Mouse (Mus musculus): ENCODE data around the gene Fzd2. TPM values are rescaled to one million over a fixed set of nuclear protein-coding genes. Genes with fewer than 3 reads are reported as not detected.

Gene Fzd2
- total RNA-seq, 2 experiments from 2014 or later: 7.3 to 7.5 TPM

DNA sequence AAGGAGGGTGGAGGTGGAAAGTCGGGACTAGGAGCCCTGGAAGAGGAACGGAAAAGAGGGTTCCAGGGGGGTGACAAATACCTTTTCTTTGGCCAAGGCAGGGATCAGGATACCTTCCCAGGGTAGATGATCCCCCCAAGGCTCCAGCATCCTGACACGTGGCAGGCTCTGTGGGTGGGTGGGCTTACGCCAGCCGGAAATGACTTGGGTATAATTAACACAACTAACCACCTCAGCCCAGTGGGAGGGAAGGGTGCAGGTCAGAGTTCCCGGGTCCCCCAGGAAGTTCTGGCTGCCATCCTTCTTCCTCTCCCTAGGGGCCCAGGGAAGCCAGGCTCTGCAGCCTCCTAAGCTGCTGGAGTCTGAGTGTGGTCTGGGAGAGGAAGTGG lies 7.1 kb downstream of the Fzd2 start:
- DNase-seq (ENCODE audit: low spot score in 2 of 2): no peak

DNA sequence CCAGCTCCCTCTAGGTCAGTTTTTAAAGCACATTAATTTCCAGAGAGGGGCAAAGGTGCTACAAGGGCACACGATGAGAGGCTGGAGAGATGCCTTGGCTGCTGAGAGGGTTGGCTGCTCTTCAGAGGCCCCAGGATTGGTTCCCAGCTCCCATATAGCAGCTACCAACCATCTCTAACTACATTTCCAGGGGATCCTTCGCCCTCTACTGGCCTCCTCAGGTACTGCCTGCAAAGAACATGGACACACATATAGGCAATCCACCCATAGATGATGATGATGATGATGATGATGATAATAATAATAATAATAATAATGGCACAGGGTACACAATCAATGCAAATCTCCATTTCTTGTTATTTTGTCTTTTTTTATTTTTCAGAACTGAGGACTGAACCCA lies 15.3 kb downstream of the Fzd2 start:
- no peak for DNase-seq (ENCODE audit: low spot score in 2 of 2)

DNA sequence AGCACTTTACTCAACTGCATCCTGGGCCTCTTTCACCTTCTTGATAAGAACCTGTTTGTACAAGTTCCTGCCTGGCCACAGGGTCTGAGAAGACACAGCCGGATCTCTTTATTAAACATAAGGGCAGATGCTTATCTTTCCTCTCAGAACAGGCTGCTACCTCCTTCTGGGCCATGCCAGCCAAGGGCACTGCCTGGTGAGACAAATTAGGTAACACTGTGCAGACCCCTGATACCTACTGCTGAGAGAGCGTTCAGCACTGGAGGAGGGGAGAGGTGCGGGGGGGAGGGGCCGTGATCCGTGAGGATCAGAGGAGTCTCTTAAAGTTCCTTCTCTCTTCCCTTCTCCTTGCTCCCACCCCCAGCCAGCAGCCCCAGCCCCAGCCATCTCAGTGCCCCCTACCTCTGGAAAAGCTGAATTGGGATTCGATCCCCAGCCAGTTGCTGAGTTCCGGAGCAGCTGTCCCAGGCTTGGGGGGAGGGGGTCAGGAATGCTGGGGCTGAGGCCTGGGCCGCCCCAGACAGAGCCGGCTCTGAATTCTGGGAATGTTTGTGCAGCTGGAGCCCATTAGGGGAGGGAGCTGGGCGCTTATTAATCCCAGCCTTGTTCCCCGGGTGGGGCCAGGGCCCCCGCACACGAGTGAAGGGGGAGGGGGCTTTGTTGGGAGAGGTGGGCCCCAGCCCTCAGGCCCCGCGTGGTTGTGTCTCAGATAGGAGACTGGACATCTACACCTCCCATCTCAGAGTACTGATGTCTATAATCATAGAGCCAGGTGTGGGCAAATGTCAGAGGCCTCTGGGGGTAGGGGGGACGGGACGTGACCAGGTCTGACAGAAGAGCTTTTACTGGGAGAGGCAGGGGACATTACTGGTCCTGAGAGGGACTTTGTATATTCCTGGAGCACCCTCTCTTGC lies 19.9 kb downstream of the Fzd2 start:
- DNase-seq (ENCODE audit: low spot score in 2 of 2): no peak

DNA sequence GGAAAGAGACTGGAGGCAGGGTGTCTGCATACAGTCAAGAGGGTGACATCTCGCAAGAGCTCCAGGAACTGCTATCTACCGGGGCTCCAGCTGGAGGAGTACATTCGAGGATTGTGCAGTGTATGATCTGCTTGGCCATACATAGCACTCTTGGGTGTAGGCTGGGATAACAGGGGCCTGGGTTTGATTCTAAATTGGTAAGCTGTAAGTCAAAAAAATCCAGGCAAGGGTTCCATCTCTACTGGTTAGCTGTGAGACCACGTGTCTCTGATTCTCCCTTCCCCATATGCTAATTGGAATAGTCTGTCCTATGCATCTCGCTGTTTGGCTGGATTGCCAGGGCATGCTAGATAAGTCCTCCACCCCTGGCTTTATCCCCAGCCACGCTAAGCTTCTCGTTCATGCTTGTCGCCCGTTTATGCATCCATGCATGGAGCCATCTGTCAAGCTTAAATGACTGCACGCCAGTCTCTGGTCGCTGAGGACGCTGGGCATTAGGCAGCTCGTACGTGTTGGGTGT lies 20.8 kb downstream of the Fzd2 start:
- DNase-seq (ENCODE audit: low spot score in 2 of 2): no peak

DNA sequence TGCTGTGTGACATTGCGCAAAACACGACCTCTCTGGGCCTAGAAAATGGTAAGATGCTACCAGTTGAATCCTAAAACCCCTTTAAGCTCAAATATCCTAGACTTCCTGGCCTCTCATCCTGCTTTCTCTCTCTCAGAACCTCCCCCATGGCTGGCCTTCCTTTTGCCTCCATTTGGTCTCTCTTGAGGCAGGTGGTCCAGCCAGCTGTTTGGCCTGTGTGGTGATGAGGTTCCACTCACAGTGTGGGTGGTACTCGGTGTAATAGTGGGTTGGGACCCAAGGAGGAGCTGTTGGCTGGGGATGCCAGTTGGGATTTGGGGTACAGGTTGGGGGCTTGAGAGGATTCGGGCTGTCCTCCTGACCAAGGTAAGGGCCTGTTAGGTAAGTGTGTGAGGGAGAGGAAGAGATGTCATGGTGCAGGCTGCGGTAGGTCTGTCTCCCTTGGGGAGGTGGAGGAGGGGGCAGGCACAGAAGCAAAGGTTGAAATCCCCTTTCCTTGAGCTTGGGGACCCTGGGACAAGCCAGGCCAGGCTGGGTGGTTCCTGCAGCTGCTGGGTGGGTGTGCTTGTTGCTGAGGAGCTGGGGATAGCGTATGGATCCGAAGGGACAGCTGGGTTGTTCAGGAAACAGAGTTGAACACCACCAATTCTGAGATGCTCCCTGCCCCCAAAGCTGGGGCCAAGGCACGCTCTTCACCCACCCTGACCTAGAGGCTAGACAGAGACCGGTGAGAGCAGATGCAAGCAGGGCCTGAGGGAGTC lies 23.2 kb downstream of the Fzd2 start:
- no peak for DNase-seq (ENCODE audit: low spot score in 2 of 2)

DNA sequence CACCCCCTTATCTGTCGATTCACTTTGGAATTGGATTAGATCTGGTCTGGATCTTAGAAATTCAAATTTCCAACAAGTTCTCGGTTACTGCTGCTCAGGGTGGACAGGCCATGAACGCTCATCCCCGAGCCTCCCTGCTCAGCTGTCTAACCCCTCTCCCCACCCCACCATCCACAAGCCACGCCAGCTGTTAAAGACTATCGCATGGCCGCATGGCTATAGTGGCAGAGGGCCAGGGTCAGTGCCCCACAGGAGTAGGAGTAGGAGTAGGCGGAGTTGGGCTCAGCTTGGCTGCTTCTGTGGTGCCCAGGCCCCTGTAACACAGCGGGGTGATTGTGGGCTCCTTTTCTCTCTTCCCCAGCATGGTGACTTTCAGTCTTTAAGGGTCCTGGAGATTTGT lies 24.3 kb downstream of the Fzd2 start:
- no peak for DNase-seq (ENCODE audit: low spot score in 2 of 2)

DNA sequence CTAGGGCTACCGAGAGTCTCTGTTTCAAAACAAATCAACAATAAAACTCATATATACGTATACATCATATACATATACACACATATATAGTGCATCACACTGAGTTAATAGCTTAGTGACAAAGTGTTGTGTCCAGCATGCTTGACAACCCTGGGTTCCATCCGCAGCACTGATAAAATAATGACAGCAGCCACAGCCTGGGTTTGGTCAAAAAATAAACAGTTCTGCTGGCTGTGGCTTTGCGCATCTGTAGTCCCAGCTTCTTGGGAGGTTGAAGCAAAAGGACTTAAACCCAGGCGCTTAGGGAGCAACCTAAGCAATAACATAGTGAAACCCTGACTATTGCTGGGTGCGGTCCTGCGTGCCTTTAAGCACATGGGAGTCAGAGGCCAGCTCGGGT lies 25.2 kb downstream of the Fzd2 start:
- no peak for DNase-seq (ENCODE audit: low spot score in 2 of 2)

DNA sequence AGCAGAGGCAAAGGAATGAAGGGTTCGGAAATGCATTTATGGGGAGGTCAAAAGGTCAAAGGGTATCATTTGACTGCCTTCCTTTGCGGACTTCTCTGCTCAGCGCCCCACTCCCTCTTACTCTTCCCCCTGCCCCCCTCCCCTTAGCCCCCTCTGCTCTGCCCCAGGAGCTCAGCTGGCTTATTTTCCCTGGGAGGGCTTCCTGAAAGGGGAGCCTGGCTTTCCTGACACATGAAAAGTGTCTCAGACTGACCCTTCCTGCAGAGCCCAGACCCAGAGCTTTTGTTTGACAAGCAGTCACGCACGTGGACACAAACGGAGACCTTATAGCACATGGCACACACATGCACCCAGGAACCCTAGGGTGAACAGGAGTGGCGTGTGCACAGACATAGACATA lies 26.5 kb downstream of the Fzd2 start:
- no peak for DNase-seq (ENCODE audit: low spot score in 2 of 2)

DNA sequence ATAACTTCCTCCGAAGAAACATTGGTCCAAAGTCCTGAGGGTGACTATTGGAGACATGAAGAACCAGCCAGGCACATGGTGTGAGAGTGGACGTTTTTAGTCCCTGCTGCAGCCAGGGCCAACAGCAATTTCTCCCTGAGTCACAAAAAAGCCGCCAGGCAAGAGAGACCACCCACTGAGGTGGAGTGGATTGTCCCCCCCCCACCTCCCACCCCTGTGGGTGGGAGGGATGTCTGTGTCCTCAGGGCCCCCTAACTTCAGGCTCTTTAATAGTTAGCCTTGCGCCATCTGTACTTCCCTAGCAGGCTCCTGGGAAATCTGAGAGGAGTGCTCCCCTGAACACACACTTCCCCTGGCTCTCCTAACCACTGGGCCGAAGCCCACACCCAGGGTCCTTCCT lies 27.0 kb downstream of the Fzd2 start:
- DNase-seq (ENCODE audit: low spot score in 2 of 2): no peak

DNA sequence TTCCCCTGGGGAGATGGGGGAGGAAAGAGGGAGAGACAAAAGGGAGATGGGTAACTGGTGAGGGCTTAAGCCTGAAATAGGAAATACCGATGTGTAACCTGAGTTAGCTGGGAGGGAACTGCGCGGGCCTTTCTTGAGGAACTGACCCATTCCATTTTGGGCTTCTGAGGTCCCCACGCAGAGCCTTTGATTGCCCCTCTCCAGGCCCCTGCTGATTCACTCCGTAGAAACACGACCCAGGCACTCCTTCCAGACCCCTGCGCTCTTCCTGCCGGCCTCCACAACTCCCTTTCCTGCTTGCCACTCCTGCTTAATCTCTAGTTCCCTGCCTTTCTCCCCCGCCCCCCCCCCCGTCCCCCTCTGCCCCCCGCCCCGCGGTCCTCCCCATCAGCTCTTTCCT lies 28.5 kb downstream of the Fzd2 start:
- no peak for DNase-seq (ENCODE audit: low spot score in 2 of 2)

DNA sequence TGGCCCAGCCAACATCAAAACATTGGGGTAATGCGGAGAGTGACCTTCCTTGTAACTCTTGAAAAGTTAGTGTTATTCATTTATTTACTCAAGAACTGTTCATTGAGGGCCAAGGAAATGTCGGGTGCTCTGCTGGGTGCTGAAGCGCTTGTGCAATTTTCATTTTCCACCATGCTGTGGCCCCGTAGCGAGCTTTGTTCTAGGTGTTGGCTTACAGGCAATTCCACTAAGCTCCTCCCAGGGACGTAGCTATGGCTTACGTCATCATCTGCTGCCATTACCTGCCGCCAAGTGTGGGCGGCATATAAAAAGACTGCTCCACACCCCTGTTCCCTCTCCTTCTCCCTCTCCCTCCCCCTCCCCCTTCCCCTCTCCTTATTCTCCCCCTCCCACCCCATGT lies 29.2 kb downstream of the Fzd2 start:
- no peak for DNase-seq (ENCODE audit: low spot score in 2 of 2)

DNA sequence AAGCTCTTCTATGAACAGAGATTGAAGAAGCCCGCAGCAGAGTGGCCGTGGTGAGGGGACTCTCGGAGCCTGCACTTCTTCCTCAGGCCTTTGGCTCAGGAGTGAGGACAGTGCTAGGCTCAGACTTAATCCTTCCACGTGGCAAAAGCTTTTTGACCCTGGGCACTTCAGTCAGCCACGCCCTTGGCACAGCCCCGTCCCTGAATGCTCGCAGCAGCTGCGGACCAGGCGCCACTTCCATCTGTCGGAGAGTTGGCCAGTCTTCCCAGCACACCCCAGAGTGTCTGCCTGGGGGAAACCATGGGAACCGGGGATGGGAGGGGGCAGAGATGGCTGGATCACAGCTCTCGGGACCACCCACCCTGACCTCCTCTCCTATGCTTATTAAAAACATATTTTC lies 32.7 kb downstream of the Fzd2 start:
- DNase-seq (ENCODE audit: low spot score in 2 of 2): peak in 1 of 2 experiments; percentile 16

DNA sequence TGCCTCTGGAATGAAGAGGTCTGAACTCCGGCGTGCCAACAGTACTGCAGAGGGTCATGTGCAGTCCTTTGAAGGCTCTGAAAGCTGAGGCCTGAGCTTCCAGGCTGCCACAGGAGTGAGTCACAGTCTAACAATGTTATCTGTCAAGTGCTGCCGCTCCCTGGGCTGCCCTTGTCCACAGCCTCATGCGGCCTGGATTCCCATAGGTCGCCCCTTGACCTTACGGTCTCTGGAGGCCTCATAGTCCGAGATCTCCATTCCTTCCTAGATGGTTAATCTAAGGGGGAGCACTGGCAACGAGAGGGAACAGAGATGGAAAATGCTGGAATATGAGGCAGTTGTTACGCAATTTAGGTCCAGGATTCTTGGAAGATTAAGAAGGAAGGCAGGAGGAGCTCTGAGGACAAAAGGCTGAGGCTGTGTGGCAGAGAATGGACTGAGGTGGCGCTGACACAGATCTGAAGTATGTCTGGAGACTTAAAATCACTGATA lies 39.7 kb downstream of the Fzd2 start:
- no peak for DNase-seq (ENCODE audit: low spot score in 2 of 2)

DNA sequence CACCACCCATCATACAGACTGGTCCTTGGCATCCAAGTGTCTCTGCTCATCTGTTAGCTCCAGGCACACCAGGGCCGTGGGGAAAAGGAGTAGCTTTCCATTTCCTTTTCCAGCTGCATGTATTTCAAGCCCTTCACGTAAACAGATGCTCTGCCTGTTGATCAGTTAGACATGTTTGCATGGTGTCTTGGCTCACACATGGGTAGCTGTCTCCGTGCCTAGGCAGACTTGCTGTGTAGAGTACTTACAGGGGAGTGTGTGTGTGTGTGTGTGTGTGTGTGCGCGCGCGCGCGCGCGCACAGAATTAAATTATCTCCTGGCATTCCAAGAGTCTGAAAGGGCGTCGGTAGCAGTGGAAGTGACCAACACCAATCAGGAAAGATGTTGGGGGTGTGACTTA lies 42.0 kb downstream of the Fzd2 start:
- no peak for DNase-seq (ENCODE audit: low spot score in 2 of 2)

DNA sequence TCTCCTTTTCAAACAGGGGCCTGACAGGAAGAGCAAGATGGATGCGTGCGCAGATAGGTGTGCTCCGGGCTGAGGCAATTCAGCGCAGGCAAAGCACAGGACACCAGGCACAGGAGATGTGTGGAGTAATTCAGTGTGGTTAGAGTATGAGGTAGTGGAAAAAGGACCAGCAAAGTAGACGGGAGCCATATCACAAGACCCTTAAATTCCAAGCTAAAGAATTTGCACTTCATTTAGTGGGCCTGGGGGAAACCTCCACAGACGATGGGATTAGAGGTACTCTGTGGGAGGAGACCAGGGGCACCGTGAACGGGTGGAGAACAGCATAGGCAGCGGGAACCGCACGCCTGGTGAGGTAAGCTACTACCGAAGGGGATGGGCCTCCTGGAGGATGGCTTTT lies 43.7 kb downstream of the Fzd2 start:
- no peak for DNase-seq (ENCODE audit: low spot score in 2 of 2)

DNA sequence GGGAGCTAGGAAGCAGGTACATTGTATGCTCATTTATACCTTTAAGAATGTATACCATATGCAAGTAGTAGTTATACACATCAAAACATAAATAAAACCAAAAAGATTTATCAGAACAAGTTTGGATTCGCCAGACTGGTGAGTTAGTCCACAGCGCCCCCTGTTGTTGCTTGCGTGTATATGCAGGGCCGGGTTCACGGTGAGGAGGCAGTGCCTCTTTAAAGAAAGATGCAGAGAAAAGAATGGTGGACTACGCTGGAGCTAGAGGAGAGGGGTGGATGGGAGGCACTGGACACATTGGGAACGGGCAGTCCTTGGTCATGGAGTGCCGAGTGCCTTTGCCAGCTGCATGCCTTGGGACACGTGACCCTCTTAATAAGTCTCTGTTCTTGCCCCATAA lies 47.2 kb downstream of the Fzd2 start:
- DNase-seq (ENCODE audit: low spot score in 2 of 2): peak; percentile 37 to 75

DNA sequence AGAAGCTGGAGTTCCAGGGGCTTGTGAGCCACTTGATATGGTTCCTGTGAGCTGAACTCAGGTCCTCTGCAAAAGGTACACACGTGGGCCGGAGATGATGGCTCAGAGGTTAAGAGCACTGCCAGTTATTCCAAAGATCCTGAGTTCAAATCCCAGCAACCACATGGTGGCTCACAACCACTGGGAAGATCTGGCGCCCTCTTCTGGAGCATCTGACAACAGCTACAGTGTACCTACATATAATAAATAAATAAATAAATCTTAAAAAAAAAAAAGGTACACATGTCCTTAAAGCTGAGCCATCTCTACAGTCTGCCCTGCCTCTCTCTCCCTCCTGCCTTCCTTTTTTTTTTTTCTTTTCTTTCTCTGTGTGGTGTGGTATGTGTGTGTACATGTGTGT lies 48.6 kb downstream of the Fzd2 start:
- no peak for DNase-seq (ENCODE audit: low spot score in 2 of 2)

DNA sequence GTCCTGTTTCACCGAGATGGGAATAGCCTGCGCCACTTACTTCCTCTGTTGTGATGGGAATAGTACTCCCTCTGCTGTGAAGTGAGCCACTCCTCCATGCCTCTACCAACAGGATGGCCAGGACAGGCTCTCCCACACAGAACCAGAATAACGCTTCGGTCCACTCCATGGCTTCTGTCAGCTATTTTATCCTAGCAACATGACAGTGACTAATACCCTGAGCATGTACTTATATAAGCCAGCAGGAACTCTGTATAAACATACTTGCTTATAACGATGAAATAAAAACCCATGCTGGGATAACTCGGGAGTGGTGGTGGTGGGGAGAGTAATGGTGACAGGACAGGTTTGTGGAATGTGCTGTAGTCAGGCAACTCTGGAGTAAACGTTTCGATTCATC lies 51.7 kb downstream of the Fzd2 start:
- DNase-seq (ENCODE audit: low spot score in 2 of 2): no peak

DNA sequence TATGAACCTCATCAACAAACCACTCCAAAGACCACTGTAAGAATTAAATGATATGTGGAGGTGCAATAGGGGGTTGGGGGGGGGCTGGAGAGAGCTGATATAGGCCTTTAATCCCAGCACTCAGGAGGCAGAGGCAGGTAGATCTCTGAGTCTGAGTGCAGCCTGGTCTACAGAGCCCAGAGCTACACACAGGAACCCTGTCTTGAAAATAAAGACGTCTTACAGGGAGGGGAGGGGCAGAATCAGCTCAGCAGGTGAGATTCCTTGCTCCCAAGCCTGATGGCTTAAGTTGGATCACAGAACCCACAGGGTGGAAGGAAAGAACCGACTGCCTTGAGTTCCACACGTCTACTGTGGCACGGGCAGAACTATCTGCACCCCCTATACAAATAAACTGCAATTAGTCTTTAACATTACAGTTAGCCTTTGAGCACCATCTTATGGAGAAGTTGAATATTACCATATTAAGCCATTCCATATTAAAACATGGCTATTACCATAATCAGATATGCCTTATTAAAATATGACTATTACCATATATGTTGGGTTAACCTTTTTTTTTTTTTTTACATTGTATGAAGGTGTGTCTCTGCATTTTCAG lies 52.2 kb downstream of the Fzd2 start:
- DNase-seq (ENCODE audit: low spot score in 2 of 2): no peak

DNA sequence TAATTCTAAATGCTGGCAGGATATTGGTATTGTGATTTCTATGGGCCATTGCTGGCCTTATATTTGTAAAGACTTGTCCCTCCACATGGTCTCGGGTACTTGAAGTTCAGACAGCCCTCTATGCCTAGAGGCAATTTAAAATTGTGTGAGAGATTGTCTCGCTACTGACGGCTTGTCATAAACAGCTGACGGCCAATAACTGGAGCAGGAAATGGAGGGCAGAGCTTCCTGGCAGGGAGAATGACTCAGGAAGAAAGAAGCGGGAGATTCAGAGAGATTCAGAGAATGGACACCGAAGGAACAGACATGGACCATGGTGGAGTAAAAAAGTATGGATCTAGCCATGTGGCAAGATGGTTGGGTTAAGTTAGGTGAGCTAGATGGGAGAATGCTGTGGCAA lies 52.7 kb downstream of the Fzd2 start:
- DNase-seq (ENCODE audit: low spot score in 2 of 2): no peak

All from layer of hippocampus, adult 18-20 months (tissue).